Mouse (Mus musculus): ENCODE measurements at regions not wholly inside any gene's neighbourhood (a gene's known extent, or its start where the extent isn't known, plus 50 kb on each side); places are given as distances from the start of the nearest gene placed in this dataset.

GRCm38 (mm10) chr1:190285049-190285448 is 114.5 kb upstream of the Prox1 start:
- Histone ChIP-seq H3K27me3 (ENCODE audit: control insufficient read depth, insufficient read depth, low read length) (no peaks in the 10 kb centered on the region), H3K4me2 (ENCODE audit: low read length) (no peak overlapping the region), H3K4me1 (ENCODE audit: control insufficient read depth in 2 of 2, insufficient read depth in 2 of 2, low read length in 2 of 2) (peaks cover 0 to 1% of the 10 kb centered on the region in 2 experiments; a peak in 2 of 4 replicates), H3K27ac (replicated peaks in 1 of 2; ENCODE audit: control insufficient read depth in 1 of 2, insufficient read depth in 1 of 2, low read depth in 2 of 2, low read length in 2 of 2) (no peak overlapping the region), H3K9me3 (ENCODE audit: control insufficient read depth, low read length) (no peaks in the 10 kb centered on the region), H3K9ac (ENCODE audit: low read length) (no peak overlapping the region), H3K4me3 (ENCODE audit: control insufficient read depth in 1 of 2, insufficient read depth in 1 of 2, low read depth in 1 of 2, low read length in 2 of 2) (no peak overlapping the region), H3K36me3 (ENCODE audit: control insufficient read depth, insufficient read depth, low read length) (no peaks in the 10 kb centered on the region)
- no peak for ATAC-seq (ENCODE audit: insufficient number of reproducible peaks, insufficient read depth, low FRiP score, low read depth)
- 82% methylated on average over 8 of the region's 8 CpGs for WGBS

GRCm38 (mm10) chr1:190284138-190284537 is 113.6 kb upstream of the Prox1 start:
- ATAC-seq (ENCODE audit: insufficient number of reproducible peaks, insufficient read depth, low FRiP score, low read depth) = no peak
- H3K4me2 ChIP-seq (ENCODE audit: low read length) = no peak overlapping the region
- no peaks in the 10 kb centered on the region; a peak in 1 of 4 replicates for H3K4me1 ChIP-seq (ENCODE audit: control insufficient read depth in 2 of 2, insufficient read depth in 2 of 2, low read length in 2 of 2)
- no peak overlapping the region for H3K4me3 ChIP-seq (ENCODE audit: control insufficient read depth in 1 of 2, insufficient read depth in 1 of 2, low read depth in 1 of 2, low read length in 2 of 2)
- H3K36me3 ChIP-seq (ENCODE audit: control insufficient read depth, insufficient read depth, low read length) = no peaks in the 10 kb centered on the region
- no peaks in the 10 kb centered on the region for H3K27me3 ChIP-seq (ENCODE audit: control insufficient read depth, insufficient read depth, low read length)
- H3K27ac ChIP-seq (replicated peaks in 1 of 2; ENCODE audit: control insufficient read depth in 1 of 2, insufficient read depth in 1 of 2, low read depth in 2 of 2, low read length in 2 of 2) = no peak overlapping the region
- H3K9me3 ChIP-seq (ENCODE audit: control insufficient read depth, low read length) = no peaks in the 10 kb centered on the region
- WGBS = 73% methylated on average over 9 of the region's 9 CpGs
- no peak overlapping the region for H3K9ac ChIP-seq (ENCODE audit: low read length)

GRCm38 (mm10) chr1:190280081-190280858 is 109.8 kb upstream of the Prox1 start:
- no peak overlapping the region for H3K4me2 ChIP-seq (ENCODE audit: low read length)
- no peaks in the 10 kb centered on the region for H3K9me3 ChIP-seq (ENCODE audit: control insufficient read depth, low read length)
- H3K27ac ChIP-seq (replicated peaks in 1 of 2; ENCODE audit: control insufficient read depth in 1 of 2, insufficient read depth in 1 of 2, low read depth in 2 of 2, low read length in 2 of 2) = no peak overlapping the region
- ATAC-seq (ENCODE audit: insufficient number of reproducible peaks, insufficient read depth, low FRiP score, low read depth) = no peak
- WGBS = 86% methylated on average over 18 of the region's 18 CpGs
- H3K27me3 ChIP-seq (ENCODE audit: control insufficient read depth, insufficient read depth, low read length) = no peaks in the 10 kb centered on the region
- H3K9ac ChIP-seq (ENCODE audit: low read length) = no peak overlapping the region
- no peaks in the 10 kb centered on the region; a peak in 1 of 4 replicates for H3K4me1 ChIP-seq (ENCODE audit: control insufficient read depth in 2 of 2, insufficient read depth in 2 of 2, low read length in 2 of 2)
- no peaks in the 10 kb centered on the region for H3K36me3 ChIP-seq (ENCODE audit: control insufficient read depth, insufficient read depth, low read length)
- H3K4me3 ChIP-seq (ENCODE audit: control insufficient read depth in 1 of 2, insufficient read depth in 1 of 2, low read depth in 1 of 2, low read length in 2 of 2) = no peak overlapping the region

- Histone ChIP-seq H3K27me3 (ENCODE audit: control insufficient read depth, insufficient read depth, low read length) (no peaks in the 10 kb centered on the region), H3K4me2 (ENCODE audit: low read length) (no peak overlapping the region), H3K36me3 (ENCODE audit: control insufficient read depth, insufficient read depth, low read length) (no peaks in the 10 kb centered on the region), H3K4me1 (ENCODE audit: control insufficient read depth in 2 of 2, insufficient read depth in 2 of 2, low read length in 2 of 2) (peaks cover 10 to 12% of the 10 kb centered on the region in 2 experiments; a peak in 2 of 4 replicates), H3K4me3 (ENCODE audit: control insufficient read depth in 1 of 2, insufficient read depth in 1 of 2, low read depth in 1 of 2, low read length in 2 of 2) (no peak overlapping the region), H3K27ac (replicated peaks in 1 of 2; ENCODE audit: control insufficient read depth in 1 of 2, insufficient read depth in 1 of 2, low read depth in 2 of 2, low read length in 2 of 2) (no peak overlapping the region), H3K9me3 (ENCODE audit: control insufficient read depth, low read length) (no peaks in the 10 kb centered on the region), H3K9ac (ENCODE audit: low read length) (no peak overlapping the region)
- ATAC-seq (ENCODE audit: insufficient number of reproducible peaks, insufficient read depth, low FRiP score, low read depth) = no peak
- 59% methylated on average over 6 of the region's 6 CpGs for WGBS
Observed at GRCm38 (mm10) chr1:190274911-190275310, 104.4 kb upstream of the Prox1 start.

- 84% methylated on average over 17 of the region's 17 CpGs for WGBS
- no peak for ATAC-seq (ENCODE audit: insufficient number of reproducible peaks, insufficient read depth, low FRiP score, low read depth)
- no peak overlapping the region for H3K9ac ChIP-seq (ENCODE audit: low read length)
- no peak overlapping the region for H3K4me2 ChIP-seq (ENCODE audit: low read length)
- H3K4me1 ChIP-seq (ENCODE audit: control insufficient read depth in 2 of 2, insufficient read depth in 2 of 2, low read length in 2 of 2) = peaks cover 10 to 12% of the 10 kb centered on the region in 2 experiments; a peak in 2 of 4 replicates
- no peaks in the 10 kb centered on the region for H3K36me3 ChIP-seq (ENCODE audit: control insufficient read depth, insufficient read depth, low read length)
- H3K4me3 ChIP-seq (ENCODE audit: control insufficient read depth in 1 of 2, insufficient read depth in 1 of 2, low read depth in 1 of 2, low read length in 2 of 2) = no peak overlapping the region
- H3K9me3 ChIP-seq (ENCODE audit: control insufficient read depth, low read length) = no peaks in the 10 kb centered on the region
- no peaks in the 10 kb centered on the region for H3K27me3 ChIP-seq (ENCODE audit: control insufficient read depth, insufficient read depth, low read length)
- H3K27ac ChIP-seq (replicated peaks in 1 of 2; ENCODE audit: control insufficient read depth in 1 of 2, insufficient read depth in 1 of 2, low read depth in 2 of 2, low read length in 2 of 2) = no peak overlapping the region
Observed at GRCm38 (mm10) chr1:190270784-190271385, 100.4 kb upstream of the Prox1 start.

- no peak overlapping the region for H3K27ac ChIP-seq (replicated peaks in 1 of 2; ENCODE audit: control insufficient read depth in 1 of 2, insufficient read depth in 1 of 2, low read depth in 2 of 2, low read length in 2 of 2)
- H3K9me3 ChIP-seq (ENCODE audit: control insufficient read depth, low read length) = no peaks in the 10 kb centered on the region
- whole genome bisulfite sequencing = 78% methylated on average over 7 of the region's 7 CpGs
- H3K9ac ChIP-seq (ENCODE audit: low read length) = no peak overlapping the region
- no peak overlapping the region for H3K4me2 ChIP-seq (ENCODE audit: low read length)
- no peak overlapping the region for H3K4me3 ChIP-seq (ENCODE audit: control insufficient read depth in 1 of 2, insufficient read depth in 1 of 2, low read depth in 1 of 2, low read length in 2 of 2)
- H3K4me1 ChIP-seq (ENCODE audit: control insufficient read depth in 2 of 2, insufficient read depth in 2 of 2, low read length in 2 of 2) = peaks cover 10 to 12% of the 10 kb centered on the region in 2 experiments; a peak in 2 of 4 replicates
- H3K36me3 ChIP-seq (ENCODE audit: control insufficient read depth, insufficient read depth, low read length) = no peaks in the 10 kb centered on the region
- H3K27me3 ChIP-seq (ENCODE audit: control insufficient read depth, insufficient read depth, low read length) = no peaks in the 10 kb centered on the region
- ATAC-seq (ENCODE audit: insufficient number of reproducible peaks, insufficient read depth, low FRiP score, low read depth) = no peak
Observed at GRCm38 (mm10) chr1:190269181-190269580, 98.7 kb upstream of the Prox1 start.

- no peak for ATAC-seq (ENCODE audit: insufficient number of reproducible peaks, insufficient read depth, low FRiP score, low read depth)
- no peaks in the 10 kb centered on the region for H3K9me3 ChIP-seq (ENCODE audit: control insufficient read depth, low read length)
- peaks cover 3 to 5% of the 10 kb centered on the region in 2 experiments; a peak in 3 of 4 replicates for H3K4me1 ChIP-seq (ENCODE audit: control insufficient read depth in 2 of 2, insufficient read depth in 2 of 2, low read length in 2 of 2)
- H3K27me3 ChIP-seq (ENCODE audit: control insufficient read depth, insufficient read depth, low read length) = no peaks in the 10 kb centered on the region
- H3K27ac ChIP-seq (replicated peaks in 1 of 2; ENCODE audit: control insufficient read depth in 1 of 2, insufficient read depth in 1 of 2, low read depth in 2 of 2, low read length in 2 of 2) = no peak overlapping the region
- 85% methylated on average over 9 of the region's 9 CpGs for whole genome bisulfite sequencing
- no peak overlapping the region for H3K9ac ChIP-seq (ENCODE audit: low read length)
- no peak overlapping the region for H3K4me2 ChIP-seq (ENCODE audit: low read length)
- no peaks in the 10 kb centered on the region for H3K36me3 ChIP-seq (ENCODE audit: control insufficient read depth, insufficient read depth, low read length)
- H3K4me3 ChIP-seq (ENCODE audit: control insufficient read depth in 1 of 2, insufficient read depth in 1 of 2, low read depth in 1 of 2, low read length in 2 of 2) = no peak overlapping the region
Observed at GRCm38 (mm10) chr1:190265085-190265780, 94.7 kb upstream of the Prox1 start.

Measured in heart, embryonic 14.5 days (tissue).